In the genomic region with DNA sequence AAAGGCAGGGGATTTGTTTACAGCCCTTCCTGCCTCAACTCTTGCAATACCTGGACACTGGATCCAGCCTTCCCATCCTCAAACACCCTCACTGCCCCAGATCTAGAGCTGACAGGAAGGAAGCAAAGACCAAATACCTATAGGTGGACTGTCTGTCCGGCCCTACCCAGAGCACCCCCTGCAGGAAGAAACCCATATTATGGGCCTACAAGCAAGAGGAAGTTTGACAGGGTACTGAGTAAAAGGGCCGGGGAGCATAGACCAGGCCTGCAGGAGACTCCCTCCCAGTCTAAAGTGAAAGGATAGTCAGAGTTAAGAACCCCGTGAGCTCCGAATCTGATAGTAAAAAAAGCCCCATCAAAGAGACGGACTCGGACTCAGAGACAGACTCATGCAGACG, we compare ENCODE assay signal across 18 mouse cellular contexts. TPM values are rescaled to one million over a fixed set of nuclear protein-coding genes. Genes with fewer than 3 reads are reported as not detected.
DNase-seq lines count a peak whose midpoint lies in the region; ATAC-seq and TF ChIP-seq lines count a peak whose summit lies in the region.
"Had no signal": no experiment of that assay in that cellular context is flagged by ENCODE, and none has a peak within 500 bp of the region (broad histone marks: within the 10 kb centered on the region; RNA-seq: fewer than 3 reads in every experiment).

No protein-coding gene starts in this region.

- no peaks in the 10 kb centered on the region for H3K9me3 ChIP-seq in heart, embryonic 16.5 days (replicated peaks; ENCODE audit: control insufficient read depth, low read length)
- H3K9me3 ChIP-seq: forebrain, embryonic 12.5 days; G1E; limb, embryonic 13.5 days; midbrain, embryonic 10.5 days had no signal

- H3K4me2 ChIP-seq in heart, embryonic 16.5 days (ENCODE audit: low read depth, low read length): no peak overlapping the region
- H3K4me2 ChIP-seq: forebrain, embryonic 12.5 days; limb, embryonic 13.5 days had no signal

- H3K9ac ChIP-seq in heart, embryonic 16.5 days (ENCODE audit: low read length): peak overlapping the region; percentile 20; the same call in 1 of the 2 replicates
- H3K9ac ChIP-seq: forebrain, embryonic 12.5 days; limb, embryonic 13.5 days had no signal

- 46% methylated on average over 7 of the region's 7 CpGs for WGBS in heart, embryonic 16.5 days
- WGBS in bone marrow, adult 2 months: 24% methylated on average over 7 of the region's 7 CpGs

- peak; percentile 36; the same call in 1 of the 2 replicates for TF ChIP-seq CTCF in bone marrow, adult 2 months (IDR thresholded peaks at IDR 0.05; ENCODE audit: control insufficient read depth, insufficient read depth, low read length)

- DNase-seq in heart, adult 18-20 months: no peak
- peak; percentile 56 to 64 for DNase-seq in spleen, postnatal 36 days (ENCODE audit: low spot score in 2 of 2)
- DNase-seq in spleen, adult 12 weeks (ENCODE audit: low spot score): no peak
- DNase-seq in embryo, embryonic 9.5 days (ENCODE audit: extremely low spot score): no peak
- no peak for DNase-seq in Muller cell, postnatal 12 days (ENCODE audit: inconsistent ontology term)
- DNase-seq: adrenal gland, adult 2 months; cerebellum, postnatal 10 days; kidney, adult 11 months; kidney, postnatal 10 days; lung, adult 2 months had no signal

- H3K36me3 ChIP-seq in heart, embryonic 16.5 days (ENCODE audit: control insufficient read depth, insufficient read depth): no peaks in the 10 kb centered on the region
- H3K36me3 ChIP-seq: forebrain, embryonic 12.5 days; G1E; limb, embryonic 13.5 days; midbrain, embryonic 10.5 days had no signal

- H3K27ac ChIP-seq in heart, embryonic 16.5 days (ENCODE audit: low read length): no peak overlapping the region
- H3K27ac ChIP-seq in bone marrow, adult 2 months (ENCODE audit: control insufficient read depth, insufficient read depth, low read depth, low read length, poor library complexity): no peak overlapping the region
- H3K27ac ChIP-seq: forebrain, embryonic 12.5 days; limb, embryonic 13.5 days; midbrain, embryonic 10.5 days had no signal

- no peak overlapping the region for H3K4me3 ChIP-seq in heart, embryonic 16.5 days (ENCODE audit: low read length)
- no peak overlapping the region for H3K4me3 ChIP-seq in bone marrow, adult 2 months (replicated peaks; ENCODE audit: control insufficient read depth, low read depth, low read length)
- H3K4me3 ChIP-seq: forebrain, embryonic 12.5 days; limb, embryonic 13.5 days; midbrain, embryonic 10.5 days had no signal

- peaks cover 32% of the 10 kb centered on the region for H3K4me1 ChIP-seq in heart, embryonic 16.5 days (ENCODE audit: control insufficient read depth, insufficient read depth, low read length)
- peaks cover 4% of the 10 kb centered on the region for H3K4me1 ChIP-seq in bone marrow, adult 2 months (ENCODE audit: control insufficient read depth, insufficient read depth, low read length)
- H3K4me1 ChIP-seq: forebrain, embryonic 12.5 days had no signal

- TF ChIP-seq POLR2A in bone marrow, adult 2 months (IDR thresholded peaks at IDR 0.05; ENCODE audit: borderline replicate concordance, control insufficient read depth, low read depth, low read length): no peak

- H3K27me3 ChIP-seq in heart, embryonic 16.5 days (ENCODE audit: control insufficient read depth, insufficient read depth, low read length): peaks cover 7% of the 10 kb centered on the region
- H3K27me3 ChIP-seq: forebrain, embryonic 12.5 days had no signal

- no peak for ATAC-seq in heart, embryonic 16.5 days (replicated peaks; ENCODE audit: extremely low read depth, insufficient read depth, low FRiP score)
- 0 out of 2 replicates have a peak, but pooled peaks have one; percentile 51 for ATAC-seq in monocyte, adult 5-6 weeks (replicated peaks; ENCODE audit: insufficient number of reproducible peaks, low FRiP score, low TSS enrichment, poor library complexity, severe bottlenecking)
- ATAC-seq: hindbrain, embryonic 16.5 days had no signal

RNA-seq across cellular contexts. Expression of gene Lgr6, which starts 10.4 kb away (rescaled TPM):
- polyA plus RNA-seq in heart, embryonic 16.5 days (2015; fragmentation: Nextera tagmentation; extraction: Ambion mirVana): 2.5 and 4.6 TPM in 2 replicates
- 10 to 100 TPM; 11.5 to 16.9 TPM for total RNA-seq in heart, adult 18-20 months (2021)
- polyA plus RNA-seq in bone marrow, adult 2 months (2011; ENCODE audit: insufficient read depth, insufficient read length, low replicate concordance, missing spikeins): not detected in 2 replicates
- total RNA-seq in monocyte, adult 5-6 weeks (2017): 0.10 to 0.32 TPM in 2 of 3 replicates, not detected in the other

RNA-seq across cellular contexts. Expression of gene Ptpn7, which starts 37.8 kb away (rescaled TPM):
- 7.3 and 20.5 TPM in 2 replicates for polyA plus RNA-seq in heart, embryonic 16.5 days (2015; fragmentation: Nextera tagmentation; extraction: Ambion mirVana)
- 1 to 10 TPM in 1 of 2 experiments, under 1 TPM in 1; 0.72 to 1.4 TPM for total RNA-seq in heart, adult 18-20 months (2021)
- polyA plus RNA-seq in bone marrow, adult 2 months (2011; ENCODE audit: insufficient read depth, insufficient read length, low replicate concordance, missing spikeins): 17.0 and 27.6 TPM in 2 replicates
- total RNA-seq in monocyte, adult 5-6 weeks (2017): 25.1 to 87.0 TPM (median 26.0 TPM) in 3 replicates

RNA-seq across cellular contexts. Expression of gene Arl8a, which starts 51.9 kb away (rescaled TPM):
- 40.2 and 43.9 TPM in 2 replicates for polyA plus RNA-seq in heart, embryonic 16.5 days (2015; fragmentation: Nextera tagmentation; extraction: Ambion mirVana)
- total RNA-seq in heart, adult 18-20 months (2021): 10 to 100 TPM; 21.8 to 22.0 TPM
- polyA plus RNA-seq in bone marrow, adult 2 months (2011; ENCODE audit: insufficient read depth, insufficient read length, low replicate concordance, missing spikeins): 22.5 and 44.9 TPM in 2 replicates
- total RNA-seq in monocyte, adult 5-6 weeks (2017): 52.6 to 85.7 TPM (median 55.1 TPM) in 3 replicates

Comparison
In these comparisons a context has a peak if more than half of its experiments do, and no peak if none do; other contexts are left out.
1. DNase-seq: peak in spleen, postnatal 36 days (2 of 2); none in heart, adult 18-20 months (0 of 2), spleen, adult 12 weeks (single experiment), embryo, embryonic 9.5 days (single experiment) and Muller cell, postnatal 12 days (single experiment).
2. RNA of gene Ptpn7, which starts 37.8 kb away (total RNA-seq): 25.1 to 87.0 TPM in monocyte, adult 5-6 weeks; 0.72 to 1.4 TPM in heart, adult 18-20 months; every median in the first group is over 10 times any median in the second.